Mouse (Mus musculus) heart, embryonic 13.5 days (tissue): ENCODE results near the gene Rgs14. TPM values are rescaled to one million over a fixed set of nuclear protein-coding genes. Genes with fewer than 3 reads are reported as not detected.

Experiments used
- ATAC-seq: fragments of 200-750 bp; cut with Nextera tagmentation; 2 replicates; pipeline ENCODE4 v1.8.0; 2017; ENCODE audit warnings: moderate TSS enrichment; ENCODE audit not compliant: insufficient number of reproducible peaks, low FRiP score, low TSS enrichment; ENCODE audit errors: extremely low read depth
- H3K27ac ChIP-seq: fragments of 300-500 bp; sonication (generic); replicated peaks from 2 replicates; pipeline ENCODE4 v1.5.1; 2015; ENCODE audit warnings: moderate library complexity, mild to moderate bottlenecking, inconsistent platforms
- H3K27me3 ChIP-seq: fragments of 300-500 bp; sonication (generic); replicated peaks from 2 replicates; pipeline ENCODE4 v1.6.1; 2015; ENCODE audit warnings: mild to moderate bottlenecking, inconsistent platforms
- H3K36me3 ChIP-seq: fragments of 300-500 bp; sonication (generic); 2 replicates; pipeline ENCODE4 v1.6.1; 2015; ENCODE audit warnings: mild to moderate bottlenecking, inconsistent platforms
- H3K4me1 ChIP-seq: fragments of 300-500 bp; sonication (generic); 2 replicates; pipeline ENCODE4 v1.6.1; 2015; ENCODE audit warnings: inconsistent platforms
- H3K4me2 ChIP-seq: fragments of 300-500 bp; sonication (generic); 2 replicates; pipeline ENCODE4 v1.6.1; 2015; ENCODE audit warnings: inconsistent platforms, mild to moderate bottlenecking, moderate library complexity
- H3K4me3 ChIP-seq: fragments of 300-500 bp; sonication (generic); 2 replicates; pipeline ENCODE4 v1.5.1; 2015; ENCODE audit warnings: moderate library complexity, mild to moderate bottlenecking, inconsistent platforms
- H3K9ac ChIP-seq: fragments of 300-500 bp; sonication (generic); 2 replicates; pipeline ENCODE4 v1.6.1; 2015; ENCODE audit warnings: inconsistent platforms, mild to moderate bottlenecking, moderate library complexity
- H3K9me3 ChIP-seq: fragments of 300-500 bp; sonication (generic); 2 replicates; pipeline ENCODE4 v1.6.1; 2016; ENCODE audit warnings: inconsistent platforms
- WGBS: fragments of 180-500 bp; shearing (Covaris S2); methylation state at CpG from one replicate; pipeline ENCODE4 v1.1.7; 2015; ENCODE audit warnings: mixed read lengths; 5-methylcytosine and 5-hydroxymethylcytosine counted together
- polyA plus RNA-seq: library from polyadenylated mRNA; unstranded; fragments of >200 nt; fragmentation: Nextera tagmentation; extraction: Ambion mirVana; gene quantifications from 2 replicates; pipeline ENCODE4 v1.2.1, GENCODE M21; 2015

Rgs14 gene
- polyA plus RNA-seq, 1 experiment from 2014 or later: 0.32 TPM

- Histone ChIP-seq H3K4me1 (peaks cover 29% of the 10 kb centered on the region), H3K4me3 (peak overlapping the region; percentile 91), H3K27me3 (peaks cover 14% of the 10 kb centered on the region), H3K36me3 (peaks cover 50% of the 10 kb centered on the region), H3K4me2 (peak overlapping the region; percentile 91), H3K27ac (no peak overlapping the region), H3K9ac (peak overlapping the region; percentile 95), H3K9me3 (no peaks in the 10 kb centered on the region)
- no peak for ATAC-seq
Observed at GRCm38 (mm10) chr13:55361145-55361544, 8.4 kb upstream of the Rgs14 start.

- H3K9me3 ChIP-seq: no peaks in the 10 kb centered on the region
- under 1% methylated on average over 32 of the region's 32 CpGs for WGBS
- H3K9ac ChIP-seq: peak overlapping the region; percentile 95
- H3K4me3 ChIP-seq: peak overlapping the region; percentile 91
- H3K27me3 ChIP-seq: peaks cover 17% of the 10 kb centered on the region
- ATAC-seq: 0 out of 2 replicates have a peak, but pooled peaks have one; percentile 7
- H3K4me1 ChIP-seq: peaks cover 29% of the 10 kb centered on the region
- H3K36me3 ChIP-seq: peaks cover 41% of the 10 kb centered on the region
- H3K4me2 ChIP-seq: peak overlapping the region; percentile 91
- peak overlapping the region; percentile 91 for H3K27ac ChIP-seq
Observed at GRCm38 (mm10) chr13:55361974-55362452, 7.5 kb upstream of the Rgs14 start.

- peaks cover 29% of the 10 kb centered on the region for H3K4me1 ChIP-seq
- peak within 1 kb of the TSS; percentile 91 for H3K27ac ChIP-seq
- ATAC-seq: peak; percentile 95
- peak within 1 kb of the TSS; percentile 95 for H3K9ac ChIP-seq
- H3K27me3 ChIP-seq: peaks cover 22% of the 10 kb centered on the region
- H3K9me3 ChIP-seq: no peaks in the 10 kb centered on the region
- H3K4me2 ChIP-seq: peak within 1 kb of the TSS; percentile 91
- peaks cover 36% of the 10 kb centered on the region for H3K36me3 ChIP-seq
- peak within 1 kb of the TSS; percentile 91 for H3K4me3 ChIP-seq
- 1% methylated on average over 35 of the region's 35 CpGs for WGBS
Observed at GRCm38 (mm10) chr13:55362453-55363060, 7.0 kb upstream of the Rgs14 start, which contains the start of gene Lman2. Gene Lman2 (minus strand): TSS chr13:55362783.

- 71% methylated on average over 7 of the region's 7 CpGs for WGBS
- Histone ChIP-seq H3K9me3 (no peaks in the 10 kb centered on the region), H3K4me1 (peaks cover 10% of the 10 kb centered on the region; the same call in 1 of the 2 replicates), H3K9ac (no peak overlapping the region), H3K4me2 (no peak overlapping the region), H3K4me3 (no peak overlapping the region), H3K27ac (no peak overlapping the region), H3K36me3 (no peaks in the 10 kb centered on the region), H3K27me3 (peaks cover 70% of the 10 kb centered on the region)
- ATAC-seq: no peak
Observed at GRCm38 (mm10) chr13:55368401-55368800, 1.1 kb upstream of the Rgs14 start.

GRCm38 (mm10) chr13:55370234-55370633 is 702 bp downstream of the Rgs14 start:
- WGBS: 23% methylated on average over 3 of the region's 3 CpGs
- Histone ChIP-seq H3K27ac (no peak overlapping the region), H3K4me1 (peaks cover 10% of the 10 kb centered on the region; the same call in 1 of the 2 replicates), H3K9ac (no peak overlapping the region), H3K36me3 (no peaks in the 10 kb centered on the region), H3K4me3 (no peak overlapping the region), H3K27me3 (peaks cover 81% of the 10 kb centered on the region), H3K9me3 (no peaks in the 10 kb centered on the region), H3K4me2 (peak overlapping the region; percentile 34; the same call in 1 of the 2 replicates)
- ATAC-seq: no peak

- H3K4me1 ChIP-seq: peaks cover 10% of the 10 kb centered on the region; the same call in 1 of the 2 replicates
- H3K4me2 ChIP-seq: no peak overlapping the region
- no peaks in the 10 kb centered on the region for H3K9me3 ChIP-seq
- no peak for ATAC-seq
- peaks cover 82% of the 10 kb centered on the region for H3K27me3 ChIP-seq
- H3K4me3 ChIP-seq: no peak overlapping the region
- H3K27ac ChIP-seq: no peak overlapping the region
- WGBS: 65% methylated on average over 8 of the region's 8 CpGs
- no peak overlapping the region for H3K9ac ChIP-seq
- H3K36me3 ChIP-seq: no peaks in the 10 kb centered on the region
Observed at GRCm38 (mm10) chr13:55371007-55371681, 1.6 kb downstream of the Rgs14 start.

GRCm38 (mm10) chr13:55371740-55372139 is 2.2 kb downstream of the Rgs14 start:
- WGBS: 50% methylated on average over 4 of the region's 5 CpGs
- ATAC-seq: no peak
- Histone ChIP-seq H3K4me2 (no peak overlapping the region), H3K9ac (no peak overlapping the region), H3K27ac (no peak overlapping the region), H3K4me1 (peaks cover 10% of the 10 kb centered on the region; the same call in 1 of the 2 replicates), H3K4me3 (no peak overlapping the region), H3K9me3 (no peaks in the 10 kb centered on the region), H3K36me3 (no peaks in the 10 kb centered on the region), H3K27me3 (peaks cover 87% of the 10 kb centered on the region)

GRCm38 (mm10) chr13:55374206-55374924 is 4.8 kb downstream of the Rgs14 start:
- H3K36me3 ChIP-seq: no peaks in the 10 kb centered on the region
- H3K4me3 ChIP-seq: no peak overlapping the region
- no peak overlapping the region for H3K27ac ChIP-seq
- no peak overlapping the region for H3K4me2 ChIP-seq
- 55% methylated on average over 6 of the region's 6 CpGs for WGBS
- no peaks in the 10 kb centered on the region for H3K9me3 ChIP-seq
- peaks cover 94% of the 10 kb centered on the region for H3K27me3 ChIP-seq
- no peak for ATAC-seq
- no peak overlapping the region for H3K9ac ChIP-seq
- H3K4me1 ChIP-seq: peaks cover 13% of the 10 kb centered on the region

GRCm38 (mm10) chr13:55375877-55376276 is 6.3 kb downstream of the Rgs14 start:
- 57% methylated on average over 2 of the region's 2 CpGs for WGBS

GRCm38 (mm10) chr13:55378907-55379580 is 9.5 kb downstream of the Rgs14 start:
- Histone ChIP-seq H3K27me3 (peaks cover 95% of the 10 kb centered on the region), H3K4me1 (peaks cover 5% of the 10 kb centered on the region; the same call in 1 of the 2 replicates), H3K4me3 (peak overlapping the region; percentile 6), H3K9ac (no peak overlapping the region), H3K36me3 (no peaks in the 10 kb centered on the region), H3K4me2 (peak overlapping the region; percentile 24), H3K9me3 (no peaks in the 10 kb centered on the region), H3K27ac (no peak overlapping the region)
- no peak for ATAC-seq
- 7% methylated on average over 32 of the region's 32 CpGs for WGBS

More at GRCm38 (mm10) chr13:55375877-55376276, 6.3 kb downstream of the Rgs14 start:
- H3K4me2 ChIP-seq: no peak overlapping the region
- H3K27me3 ChIP-seq: peaks cover 95% of the 10 kb centered on the region
- no peaks in the 10 kb centered on the region for H3K36me3 ChIP-seq
- no peaks in the 10 kb centered on the region for H3K9me3 ChIP-seq
- H3K9ac ChIP-seq: no peak overlapping the region
- H3K4me1 ChIP-seq: peaks cover 5% of the 10 kb centered on the region; the same call in 1 of the 2 replicates
- no peak overlapping the region for H3K27ac ChIP-seq
- no peak for ATAC-seq
- no peak overlapping the region for H3K4me3 ChIP-seq

- Histone ChIP-seq H3K4me3 (no peak overlapping the region), H3K4me1 (peaks cover 5% of the 10 kb centered on the region; the same call in 1 of the 2 replicates), H3K9me3 (no peaks in the 10 kb centered on the region), H3K27ac (no peak overlapping the region), H3K27me3 (peaks cover 81% of the 10 kb centered on the region), H3K4me2 (no peak overlapping the region), H3K36me3 (no peaks in the 10 kb centered on the region), H3K9ac (no peak overlapping the region)
- 72% methylated on average over 4 of the region's 4 CpGs for WGBS
- no peak for ATAC-seq
Observed at GRCm38 (mm10) chr13:55381790-55382189, 12.3 kb downstream of the Rgs14 start.
